Mouse (Mus musculus) heart, postnatal 10 days (tissue): ENCODE data around the gene Atp6v0c. TPM values are rescaled to one million over a fixed set of nuclear protein-coding genes. Genes with fewer than 3 reads are reported as not detected.

Source experiments
- DNase-seq, 2 experiments: peaks; one replicate each; pipeline ENCODE4 v3.0.0; 2021
- intact Hi-C: fragments of 180-260 bp; cut with DNase I; formaldehyde crosslinking; loops from one replicate; pipeline ENCODE4 v1.15.1; 2025
- total RNA-seq, 2 experiments: library from RNA; stranded (reverse); gene quantifications; 2 replicates each; pipeline ENCODE4 v1.2.3; 2021

Atp6v0c gene
- total RNA-seq = 100 to 1,000 TPM; 275 to 284 TPM

DNA sequence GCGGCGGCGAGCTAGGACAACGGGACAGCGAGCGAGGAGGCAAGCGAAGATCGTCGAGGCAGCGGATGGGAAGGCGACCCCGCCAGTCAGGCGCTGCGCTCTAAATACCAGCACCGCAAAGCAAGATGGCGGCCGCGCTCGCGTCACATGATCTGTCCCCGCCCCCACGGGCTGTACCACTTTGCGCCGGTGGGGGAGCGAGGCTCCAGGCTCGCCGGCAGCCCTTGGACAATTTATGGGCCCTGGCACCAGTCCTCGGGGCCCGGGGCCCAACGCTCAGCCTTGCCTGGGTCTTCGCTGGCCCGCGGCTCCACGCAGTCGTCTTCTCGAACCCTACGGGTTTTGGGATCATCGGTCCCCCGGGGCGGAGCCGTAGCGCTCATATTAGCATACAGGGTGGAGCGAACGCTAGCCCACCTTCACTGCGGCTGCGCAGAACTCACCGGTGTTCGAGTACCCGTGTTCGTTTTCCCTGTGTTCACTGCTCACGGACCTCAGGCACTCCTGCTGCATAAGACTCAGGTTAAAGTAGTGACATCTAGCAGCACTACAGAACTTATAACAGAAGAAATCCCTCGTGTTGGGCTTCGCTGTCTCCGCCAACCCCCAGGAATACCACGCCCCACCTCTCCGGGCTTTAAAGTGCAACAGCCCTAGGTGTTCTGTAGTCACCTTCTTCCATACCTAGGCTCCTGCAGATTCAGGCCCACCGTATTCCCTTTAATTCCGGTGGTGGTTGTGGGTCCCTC lies at the start of gene Atp6v0c:
Gene Atp6v0c (minus strand): TSS at position 386 of the 749 bp plus-strand sequence.
- intact Hi-C loops = loop anchor here (5.0 kb wide), 2 partner anchors 83 to 183 kb away; partner anchors contain the start of genes Abca17, Abca3 and Ccnf

DNA sequence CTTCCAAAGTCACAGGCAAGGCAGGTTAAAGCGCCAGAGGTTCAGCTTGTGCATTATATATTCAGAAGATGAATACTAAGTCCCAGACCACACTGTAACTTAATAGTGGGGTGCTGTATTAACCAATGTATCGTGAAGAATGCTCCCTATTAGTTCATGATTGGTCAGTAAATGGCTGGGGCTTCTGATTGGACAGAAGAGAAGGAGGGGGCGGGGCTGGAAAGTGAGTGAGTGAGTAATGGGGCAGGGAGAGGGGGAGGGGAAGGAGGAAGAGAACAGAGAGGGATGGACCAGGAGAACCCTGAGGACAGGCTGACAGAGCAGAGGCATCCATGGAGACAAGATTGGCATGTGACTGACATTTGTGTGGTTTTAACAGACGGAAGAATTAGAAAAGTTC lies 47.3 kb upstream of the Atp6v0c start:
- intact Hi-C loops = no loop called here
- no peak for DNase-seq

More for the DNA sequence above, at the start of gene Atp6v0c:
- peak; percentile 96 for DNase-seq

DNA sequence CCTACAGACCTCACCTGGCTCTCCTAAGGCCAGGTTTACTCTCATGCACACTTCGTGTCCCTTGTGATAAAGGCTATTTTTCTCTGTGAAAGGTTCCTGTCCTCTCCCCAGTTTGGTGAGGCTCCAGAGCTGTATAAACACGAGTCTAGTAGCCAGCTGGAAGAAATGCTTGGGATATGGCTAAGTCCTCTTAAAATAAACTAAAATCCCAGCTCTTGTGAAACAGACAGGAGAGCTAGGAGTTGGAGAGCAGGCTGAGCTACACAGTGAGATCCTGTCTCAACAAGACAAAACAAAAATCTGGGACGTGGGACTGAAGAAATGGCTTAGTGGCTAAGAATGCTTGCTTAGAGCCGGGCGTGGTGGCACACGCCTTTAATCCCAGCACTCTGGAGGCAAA lies 43.7 kb upstream of the Atp6v0c start:
- intact Hi-C loops = no loop called here
- no peak for DNase-seq

DNA sequence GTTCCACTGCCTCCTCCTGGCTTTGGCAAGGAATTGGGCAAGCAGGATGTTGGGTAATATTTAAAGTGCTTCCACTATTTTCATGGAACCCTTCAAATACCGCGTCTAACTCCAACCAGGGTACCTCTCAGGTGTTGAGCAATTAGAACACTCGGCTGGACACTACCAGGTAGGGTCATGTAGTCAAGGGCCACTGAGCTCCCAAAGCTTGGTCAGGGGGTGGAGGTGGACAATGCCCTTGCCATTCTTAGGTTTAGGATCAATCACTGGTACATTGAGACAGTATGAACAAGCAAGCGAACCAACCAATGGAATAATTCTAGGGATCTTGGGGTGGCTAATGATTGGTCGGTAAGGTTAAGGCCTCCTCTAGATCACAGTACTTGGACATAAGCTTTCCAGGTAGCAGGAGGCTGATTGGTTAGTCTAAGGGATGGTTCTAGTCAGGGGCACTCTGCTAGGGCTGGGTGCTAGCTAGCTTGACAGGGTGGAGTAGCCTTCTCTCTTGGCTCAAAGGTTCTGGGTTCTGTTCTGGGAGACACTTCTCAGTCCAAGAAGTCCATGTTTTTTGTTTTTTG lies 43.0 kb upstream of the Atp6v0c start:
- intact Hi-C loops = no loop called here

DNA sequence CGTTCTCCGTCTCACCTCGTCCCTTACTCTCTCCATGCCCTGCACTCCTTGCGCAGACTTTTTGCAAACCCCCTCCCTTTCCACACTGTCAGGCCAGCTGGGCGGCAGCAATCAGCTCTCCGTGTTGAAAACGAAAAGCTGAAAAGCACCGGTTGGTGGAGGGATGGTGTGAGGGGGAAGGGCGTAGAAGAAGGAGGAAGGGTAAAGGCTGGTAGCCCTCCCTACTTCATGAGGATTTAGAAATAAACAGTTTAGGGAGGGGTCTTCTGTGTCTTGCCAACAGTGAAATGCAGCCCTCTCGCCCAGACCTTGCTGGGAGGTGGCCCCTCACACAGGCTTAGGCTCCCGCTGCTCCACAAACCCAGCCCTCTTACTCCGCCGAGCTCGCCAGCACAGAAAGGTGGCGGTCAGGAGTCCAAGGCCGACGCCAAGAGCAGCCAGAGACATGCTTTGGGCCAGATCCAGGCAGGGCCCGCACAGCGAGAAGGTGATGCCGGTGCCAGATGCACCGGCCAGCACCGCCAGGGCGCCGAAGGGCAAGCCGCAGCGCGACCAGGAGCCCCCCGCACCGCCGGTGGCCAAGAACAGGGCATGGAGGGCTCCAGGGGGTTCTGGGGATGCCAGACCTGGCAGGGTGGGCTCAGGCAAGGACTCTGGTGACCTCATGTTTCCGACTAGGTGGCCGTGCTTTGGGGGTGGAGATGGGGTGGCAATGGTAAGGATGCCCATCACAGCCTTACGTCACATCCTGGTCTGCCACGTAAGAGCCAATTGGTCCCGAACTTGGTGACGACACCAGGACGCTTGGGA lies 42.3 kb upstream of the Atp6v0c start:
- intact Hi-C loops = no loop called here
- peak; percentile 42 to 57 for DNase-seq

More for the DNA sequence above, 43.0 kb upstream of the Atp6v0c start:
- no peak for DNase-seq

DNA sequence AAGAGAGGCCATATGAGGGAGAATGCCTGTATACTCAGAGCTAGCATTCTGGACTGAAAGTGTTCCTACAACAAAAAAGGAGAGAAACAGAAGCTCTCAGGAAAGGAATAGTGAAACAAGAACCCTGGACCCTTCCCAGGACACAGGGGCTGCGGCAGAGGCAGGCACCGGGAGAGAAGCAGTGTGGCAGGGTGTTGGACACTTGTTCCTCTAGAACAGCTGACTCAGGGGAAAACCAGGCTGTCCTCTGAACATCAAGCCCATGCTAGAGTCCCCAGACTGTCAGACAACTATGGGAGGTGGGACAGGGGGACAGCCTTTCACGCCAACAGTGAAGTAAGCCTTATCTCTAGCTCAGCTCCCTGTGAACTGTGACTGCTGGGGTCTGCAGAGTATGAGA lies 41.1 kb upstream of the Atp6v0c start:
- DNase-seq = no peak
- intact Hi-C loops = no loop called here

DNA sequence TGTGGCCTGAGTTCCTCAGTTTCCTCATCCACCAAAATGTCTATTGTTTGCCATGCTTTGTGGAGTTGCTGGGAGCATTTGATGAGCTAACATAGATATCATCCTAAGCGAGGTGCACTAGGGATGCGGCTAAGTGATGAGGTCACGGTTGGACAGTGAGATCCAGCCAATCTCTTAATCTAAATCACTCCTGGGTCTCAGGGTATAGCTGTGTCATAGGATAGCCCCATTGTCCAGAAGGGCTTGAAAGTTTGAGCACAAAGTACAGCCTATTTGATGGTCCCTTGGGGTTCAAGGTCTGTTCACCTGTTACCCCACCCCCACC lies 40.4 kb upstream of the Atp6v0c start:
- intact Hi-C loops = no loop called here
- DNase-seq = no peak

DNA sequence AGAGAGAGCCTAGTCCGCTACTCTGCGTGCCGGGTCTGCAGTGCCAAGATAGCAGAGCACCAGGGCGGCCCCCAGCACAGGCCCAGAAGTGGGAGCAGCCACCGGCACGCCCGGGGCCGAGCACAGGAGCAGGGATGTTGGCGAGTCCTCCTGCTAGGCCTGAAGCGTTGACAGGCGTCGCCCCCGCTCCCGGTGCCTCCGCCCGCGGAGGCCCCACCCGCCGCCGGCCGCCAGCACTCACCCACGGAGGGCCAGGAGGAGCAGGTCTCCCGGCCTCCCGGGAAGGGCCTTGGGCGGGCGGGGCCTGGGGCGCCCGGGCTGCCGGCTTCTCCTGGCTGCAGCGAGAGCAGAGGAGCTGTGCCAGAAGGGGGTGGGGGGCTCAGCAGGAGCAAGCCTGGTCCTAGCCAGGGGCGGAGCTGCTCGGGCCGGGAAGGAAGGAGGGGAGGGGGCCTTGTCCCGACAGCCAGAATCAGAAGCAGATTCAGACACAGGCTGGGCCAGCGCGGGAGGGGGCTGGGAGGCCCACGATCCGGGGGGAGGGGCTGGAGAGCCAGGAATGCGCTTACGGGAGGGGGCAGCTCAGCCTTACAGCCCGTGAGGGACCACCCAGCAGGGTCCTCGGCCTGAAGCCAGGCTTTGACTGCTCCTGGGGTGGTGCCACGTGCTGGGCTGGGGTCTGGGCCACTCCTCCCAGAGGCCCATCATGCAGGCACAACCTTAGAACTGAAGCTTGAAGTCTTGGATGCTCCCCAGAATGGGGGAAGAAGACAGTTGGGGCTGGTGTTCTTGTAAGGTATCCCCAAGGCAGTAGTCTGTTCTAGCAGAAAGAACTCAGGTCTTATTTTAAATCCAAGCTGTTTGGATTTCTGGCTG lies 39.8 kb upstream of the Atp6v0c start, which contains the start of gene Ntn3:
Gene Ntn3 (minus strand): TSS at position 489 of the 873 bp plus-strand sequence.
- intact Hi-C loops = no loop called here
- DNase-seq = peak; percentile 56 to 57

DNA sequence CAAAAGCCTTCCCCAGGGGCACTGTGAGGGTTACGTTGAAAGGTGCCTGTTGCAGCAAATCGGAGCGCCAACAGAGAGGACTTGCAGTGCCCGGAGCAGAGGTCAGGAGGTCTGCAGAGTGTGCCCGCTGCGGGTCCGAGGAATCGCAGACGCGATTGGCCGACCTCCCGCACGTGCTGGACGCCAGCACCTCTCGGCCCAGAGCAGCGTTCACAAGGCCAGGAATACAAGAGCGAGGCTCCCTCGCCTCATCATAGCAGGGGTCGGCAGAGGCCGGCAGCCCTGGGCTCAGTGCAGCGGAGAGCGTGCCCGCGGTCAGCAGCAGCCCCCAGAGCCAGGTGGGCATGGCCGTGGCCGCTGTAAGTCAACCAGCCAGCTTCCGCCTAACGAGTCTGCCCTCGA lies 39.1 kb upstream of the Atp6v0c start:
- peak in 1 of 2 experiments; percentile 56 for DNase-seq
- intact Hi-C loops = no loop called here

DNA sequence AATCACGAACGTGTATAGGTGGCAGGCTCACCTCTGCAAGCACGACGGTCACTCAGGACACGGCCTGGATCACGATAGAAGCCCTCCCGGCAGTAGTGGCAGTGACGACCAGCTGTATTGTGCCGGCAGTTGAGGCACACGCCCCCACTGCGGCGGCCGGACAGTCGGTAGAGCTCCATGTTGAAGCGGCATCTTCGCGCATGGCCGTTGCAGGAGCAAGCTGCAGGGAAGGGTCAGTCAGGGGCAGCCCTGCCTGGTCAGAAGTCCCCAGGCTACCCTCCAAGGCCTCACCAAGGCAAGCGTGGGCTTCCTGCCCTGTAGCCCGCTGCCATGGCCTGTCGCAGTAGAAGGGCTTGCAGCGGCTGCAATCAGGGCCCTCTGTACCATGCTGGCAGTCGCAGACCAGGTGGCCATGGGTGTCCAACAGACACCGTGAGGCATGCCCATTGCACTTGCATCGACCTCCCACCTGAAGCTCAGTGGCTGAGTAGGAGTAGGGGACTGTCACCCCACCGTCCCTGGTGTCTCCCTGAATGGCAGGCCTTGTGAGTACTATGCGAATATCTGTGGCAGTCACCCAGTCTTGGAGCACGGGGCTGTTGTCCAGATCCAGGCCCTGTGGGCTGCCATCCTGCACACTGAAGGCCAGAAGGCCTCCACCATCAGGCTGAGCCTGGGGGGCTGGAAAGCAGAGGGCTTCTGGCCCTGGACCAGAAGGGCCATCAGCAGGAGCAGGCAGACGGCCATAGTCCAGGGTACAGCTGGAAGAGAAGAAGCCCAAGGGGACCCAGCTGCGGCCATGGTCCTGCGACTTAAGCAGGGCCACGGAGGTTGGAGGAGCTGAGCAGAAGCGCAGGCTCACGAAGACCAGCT lies 38.5 kb upstream of the Atp6v0c start:
- intact Hi-C loops = no loop called here

DNA sequence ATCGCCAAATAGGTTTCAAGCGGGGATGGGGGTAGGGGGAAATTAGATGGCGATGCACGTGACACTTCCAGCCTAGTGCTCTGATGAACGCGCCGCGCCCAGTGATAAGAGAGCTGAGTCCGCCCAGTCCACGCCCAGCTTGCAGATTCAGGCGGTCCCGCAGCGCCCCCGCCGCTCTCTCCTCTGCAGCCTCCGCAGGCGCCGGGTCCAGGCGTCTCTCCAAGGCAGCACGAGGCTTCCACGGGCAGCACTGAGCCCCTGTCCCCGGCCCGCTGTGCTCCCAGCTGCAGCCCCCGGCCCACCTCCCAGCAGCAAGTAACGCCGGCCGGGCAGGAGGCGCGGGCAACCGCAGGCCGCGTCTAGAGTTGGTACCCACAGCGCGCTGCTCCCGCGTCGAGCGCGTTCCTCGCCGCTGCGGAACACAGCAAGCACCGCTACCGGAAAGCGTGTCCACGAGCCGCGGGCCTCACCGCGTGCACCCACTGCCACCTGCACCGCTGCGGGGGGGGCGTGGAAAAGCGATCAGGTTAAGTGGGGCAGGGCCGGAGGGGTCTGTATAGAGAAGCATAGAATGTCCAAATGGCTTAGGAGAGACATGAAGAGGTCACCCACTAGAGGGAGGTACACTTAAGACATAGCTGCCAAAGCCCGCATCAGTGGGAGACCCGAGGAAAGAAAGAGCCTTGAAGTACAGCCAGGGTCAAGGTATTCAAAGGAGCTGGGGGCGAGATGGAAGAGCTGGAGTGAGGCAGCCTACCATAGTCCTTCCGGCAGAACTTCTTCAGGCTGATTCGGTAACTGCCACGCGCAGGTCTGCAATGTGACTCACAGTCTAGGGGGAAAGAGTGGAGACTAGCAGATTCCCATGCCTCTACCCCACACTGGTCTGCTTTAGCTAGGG lies 37.2 kb upstream of the Atp6v0c start:
- DNase-seq = peak; percentile 48 to 56
- intact Hi-C loops = no loop called here

More for the DNA sequence above, 38.5 kb upstream of the Atp6v0c start:
- DNase-seq = no peak

DNA sequence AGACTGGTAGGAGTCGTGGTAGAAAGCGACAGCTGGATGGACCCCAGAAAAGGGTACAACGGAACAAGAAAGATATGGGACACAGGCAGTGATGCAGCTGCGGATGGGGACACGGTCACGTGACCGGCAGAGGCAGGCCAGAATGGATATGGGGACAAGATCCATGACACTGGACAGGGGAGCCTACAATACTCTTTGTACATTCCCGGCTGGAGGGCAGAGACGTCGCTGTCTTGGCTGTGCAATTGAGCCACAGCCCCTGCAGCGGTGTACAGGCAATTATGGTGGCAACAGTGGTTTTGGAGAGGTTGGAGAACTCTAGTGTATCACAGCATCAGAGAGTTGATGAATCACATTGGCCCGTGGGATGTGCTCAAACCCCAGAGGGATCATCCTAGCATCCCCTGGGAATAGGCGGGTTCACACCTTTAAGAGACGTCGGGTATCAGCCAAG lies 36.4 kb upstream of the Atp6v0c start:
- DNase-seq = no peak
- intact Hi-C loops = no loop called here

DNA sequence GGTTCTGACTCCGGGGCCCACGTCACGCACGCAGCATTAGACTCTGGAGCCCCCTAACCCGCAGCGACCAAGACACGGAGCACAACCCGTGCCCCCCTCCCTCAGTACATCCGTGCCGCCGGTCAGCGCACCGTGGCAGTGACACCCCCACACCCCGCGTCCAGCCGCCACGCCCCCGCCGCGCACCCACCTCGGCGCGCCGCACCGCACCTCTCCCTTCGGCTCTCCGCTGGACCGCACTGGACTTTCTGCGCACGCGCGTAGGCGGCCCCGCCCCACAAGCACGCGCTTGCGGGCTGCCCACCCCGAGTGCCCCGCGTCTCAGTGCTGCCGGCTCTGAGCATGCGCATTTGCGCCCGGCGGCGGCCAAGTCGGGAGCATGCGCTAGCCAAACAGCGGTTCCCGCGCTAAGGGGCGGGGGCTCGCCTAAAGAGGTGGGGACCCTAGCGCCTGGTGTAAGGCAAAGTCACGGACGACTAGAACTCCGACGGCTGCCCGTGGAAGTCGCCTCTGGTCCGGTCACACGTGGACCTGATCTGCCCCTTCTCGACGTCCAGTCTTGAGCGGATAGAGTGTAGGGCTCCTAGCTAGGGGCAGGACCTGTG lies 35.9 kb upstream of the Atp6v0c start, which contains the start of gene Tbc1d24:
Gene Tbc1d24 (minus strand): TSS at position 279 of the 605 bp plus-strand sequence.
- intact Hi-C loops = no loop called here
- peak; percentile 93 to 95 for DNase-seq

DNA sequence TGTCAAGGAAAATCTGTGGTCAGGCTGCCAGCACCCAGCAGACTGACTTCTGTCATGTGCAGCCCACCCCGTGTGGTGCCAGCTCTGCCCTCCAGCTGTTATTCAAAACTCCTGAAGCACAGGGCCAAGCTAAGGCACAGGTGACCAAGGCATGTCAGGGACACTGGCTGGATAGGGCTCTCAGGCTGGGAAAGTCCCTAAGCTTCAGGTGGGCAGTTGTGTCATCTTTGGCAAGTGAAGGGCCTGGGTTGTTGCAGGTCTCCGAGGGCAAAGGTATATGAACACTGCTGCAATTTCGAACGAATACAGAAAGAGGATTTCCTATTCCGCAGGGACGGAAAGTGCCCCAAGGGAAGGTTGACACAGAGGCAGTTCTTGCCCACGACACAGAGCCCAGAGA lies 35.3 kb upstream of the Atp6v0c start:
- intact Hi-C loops = no loop called here

DNA sequence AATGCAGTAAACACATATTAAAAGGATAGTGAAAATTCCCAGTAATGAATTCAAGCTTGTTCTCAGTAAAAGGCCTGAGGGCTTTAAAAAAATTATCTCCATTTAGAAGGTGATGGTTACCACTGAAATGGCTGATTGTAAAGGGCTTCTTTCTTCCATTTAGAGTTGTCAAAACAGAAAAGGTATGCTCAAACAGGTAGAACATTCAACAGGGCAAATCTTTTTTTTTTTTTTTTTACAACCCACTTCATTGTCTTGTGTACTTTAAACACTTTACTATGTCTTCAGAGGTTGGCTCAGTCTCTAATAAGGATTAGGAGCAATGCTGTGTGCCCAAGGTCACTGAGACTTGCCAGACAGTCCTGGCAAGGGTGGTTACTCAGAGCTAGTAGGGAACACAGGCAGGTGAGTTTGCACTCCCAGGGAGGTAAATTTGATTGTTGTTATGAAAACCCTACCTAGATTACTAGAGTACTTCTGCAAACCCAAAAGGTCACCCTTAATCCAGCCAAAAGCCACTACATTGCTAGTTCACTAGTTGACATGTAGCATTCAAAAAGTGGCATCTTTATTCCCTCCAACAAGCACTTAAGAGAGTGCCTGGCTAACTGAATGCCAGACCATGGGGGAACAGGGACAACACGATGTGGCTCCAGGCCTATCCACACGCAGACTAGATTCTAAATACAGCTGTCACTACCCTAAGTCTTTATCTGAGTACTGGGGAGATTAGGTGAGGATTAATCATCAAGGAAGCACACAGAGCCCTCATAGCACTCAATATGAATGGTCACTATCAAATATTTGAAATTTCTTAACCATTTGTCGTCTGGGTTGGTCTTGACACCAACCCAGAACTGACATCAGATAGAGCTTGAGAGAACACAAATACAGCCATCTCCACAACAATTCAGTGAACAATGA lies 34.4 kb upstream of the Atp6v0c start:
- DNase-seq = peak in 1 of 2 experiments; percentile 22
- intact Hi-C loops = no loop called here

More for the DNA sequence above, 35.3 kb upstream of the Atp6v0c start:
- DNase-seq = peak in 1 of 2 experiments; percentile 18

DNA sequence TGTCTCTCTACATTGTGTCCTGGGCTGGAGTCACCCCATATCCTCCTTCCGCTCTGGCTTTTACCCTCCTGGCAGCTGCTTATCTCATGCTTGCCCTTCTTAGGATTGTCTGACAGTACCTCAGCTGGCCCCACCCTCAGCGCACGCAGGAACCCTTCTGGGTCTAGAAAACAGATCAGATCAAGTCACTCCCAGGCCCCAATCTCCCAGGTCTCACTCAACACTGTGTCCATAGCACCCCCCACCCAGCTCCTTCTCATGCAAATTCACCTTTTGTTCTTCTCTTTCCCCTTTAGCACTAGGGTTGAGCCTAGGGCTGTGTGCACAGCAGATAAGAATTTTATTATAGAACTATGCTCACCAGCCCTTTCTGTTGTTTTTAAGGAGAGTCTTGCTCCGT lies 33.6 kb upstream of the Atp6v0c start:
- intact Hi-C loops = no loop called here
- DNase-seq = no peak

DNA sequence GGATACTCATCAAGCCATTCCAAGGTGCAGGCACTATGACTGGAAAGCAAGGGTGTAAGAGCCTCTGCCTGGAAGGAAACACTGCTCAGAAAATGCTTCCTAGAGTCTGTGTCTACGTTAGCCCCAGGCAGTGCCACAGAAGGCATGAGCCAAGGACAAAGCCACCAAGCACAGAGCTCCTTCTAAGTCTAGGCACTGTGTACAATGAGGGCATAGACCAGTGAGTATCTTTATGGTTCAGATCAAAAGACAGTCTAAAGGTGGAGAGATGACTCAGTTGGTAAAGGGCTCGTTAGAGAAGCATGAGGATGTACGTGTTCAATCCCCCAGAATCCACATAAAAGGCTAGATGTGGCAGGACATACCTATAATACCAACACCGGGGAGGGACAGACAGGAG lies 31.6 kb upstream of the Atp6v0c start:
- DNase-seq = no peak
- intact Hi-C loops = no loop called here
